Mouse (Mus musculus) right cerebral cortex, postnatal 10 days (tissue): Measurements from ENCODE around the gene Ssbp3.

ENCODE experiments used
- DNase-seq, 2 experiments: peaks; one replicate each; pipeline ENCODE4 v3.0.0; 2021; ENCODE audit warnings: low spot score in 2 of 2

The Ssbp3 gene

GRCm38 (mm10) chr4:106934931-106935582 lies 24.6 kb downstream of the Ssbp3 start:
- no peak for DNase-seq

GRCm38 (mm10) chr4:106935583-106935935 lies 25.1 kb downstream of the Ssbp3 start:
- no peak for DNase-seq

- DNase-seq = no peak
Measured at GRCm38 (mm10) chr4:106936041-106936440, 25.5 kb downstream of the Ssbp3 start.

- DNase-seq = no peak
Measured at GRCm38 (mm10) chr4:106936741-106937140, 26.2 kb downstream of the Ssbp3 start.

GRCm38 (mm10) chr4:106938506-106939222 lies 28.2 kb downstream of the Ssbp3 start:
- no peak for DNase-seq

- peak; percentile 73 to 74 for DNase-seq
Measured at GRCm38 (mm10) chr4:106939223-106939918, 28.9 kb downstream of the Ssbp3 start.

GRCm38 (mm10) chr4:106939919-106940227 lies 29.4 kb downstream of the Ssbp3 start:
- DNase-seq = peak in 1 of 2 experiments; percentile 50

- no peak for DNase-seq
Measured at GRCm38 (mm10) chr4:106940945-106941344, 30.4 kb downstream of the Ssbp3 start.

GRCm38 (mm10) chr4:106941475-106941874 lies 31.0 kb downstream of the Ssbp3 start:
- DNase-seq = no peak

GRCm38 (mm10) chr4:106942491-106942890 lies 32.0 kb downstream of the Ssbp3 start:
- DNase-seq = no peak

GRCm38 (mm10) chr4:106943627-106944026 lies 33.1 kb downstream of the Ssbp3 start:
- no peak for DNase-seq

GRCm38 (mm10) chr4:106944898-106945297 lies 34.4 kb downstream of the Ssbp3 start:
- DNase-seq = no peak

GRCm38 (mm10) chr4:106947741-106948140 lies 37.2 kb downstream of the Ssbp3 start:
- no peak for DNase-seq

GRCm38 (mm10) chr4:106948546-106948945 lies 38.0 kb downstream of the Ssbp3 start:
- no peak for DNase-seq

- DNase-seq = no peak
Measured at GRCm38 (mm10) chr4:106949200-106949599, 38.7 kb downstream of the Ssbp3 start.

GRCm38 (mm10) chr4:106950801-106951200 lies 40.3 kb downstream of the Ssbp3 start:
- no peak for DNase-seq

- DNase-seq = no peak
Measured at GRCm38 (mm10) chr4:106951455-106951854, 41.0 kb downstream of the Ssbp3 start.

GRCm38 (mm10) chr4:106953221-106953620 lies 42.7 kb downstream of the Ssbp3 start:
- no peak for DNase-seq

- no peak for DNase-seq
Measured at GRCm38 (mm10) chr4:106953760-106954159, 43.3 kb downstream of the Ssbp3 start.

- DNase-seq = peak; percentile 68 to 78
Measured at GRCm38 (mm10) chr4:106955729-106956712, 45.5 kb downstream of the Ssbp3 start.

GRCm38 (mm10) chr4:106958117-106958516 lies 47.6 kb downstream of the Ssbp3 start:
- DNase-seq = no peak

- no peak for DNase-seq
Measured at GRCm38 (mm10) chr4:106958561-106958960, 48.1 kb downstream of the Ssbp3 start.
